Mouse (Mus musculus) B cell, adult 2 months (primary cell): Measurements from ENCODE around the gene Shoc2.
"Not testable (repeated sequence)": the region's sequence is repeated elsewhere in the genome, so short reads cannot be mapped to it uniquely, and the experiment has no call there.

Source experiments
- DNase-seq, 2 experiments: peaks; one replicate each; pipeline ENCODE4 v3.0.0; 2022

The Shoc2 gene

GRCm38 (mm10) chr19:53943802-53944785 is at the start of gene Shoc2, which contains the start of gene Bbip1:
Gene Shoc2, plus strand, starts transcription at chr19:53944306.
Gene Bbip1, minus strand, starts transcription at chr19:53944627.
- DNase-seq, result peak; percentile 97 to 98

GRCm38 (mm10) chr19:53894538-53895121 is 49.5 kb upstream of the Shoc2 start:
- no peak for DNase-seq

GRCm38 (mm10) chr19:53898046-53898445 is 46.1 kb upstream of the Shoc2 start:
- no peak for DNase-seq

GRCm38 (mm10) chr19:53898498-53898897 is 45.6 kb upstream of the Shoc2 start:
- no peak for DNase-seq

- no peak for DNase-seq
These were observed 44.9 kb upstream of the Shoc2 start for GRCm38 (mm10) chr19:53898970-53899900.

GRCm38 (mm10) chr19:53899941-53900610 is 44.0 kb upstream of the Shoc2 start:
- DNase-seq, result peak; percentile 64 to 66

- DNase-seq, result peak in 1 of 2 experiments; percentile 21
These were observed 42.0 kb upstream of the Shoc2 start for GRCm38 (mm10) chr19:53901931-53902738.

GRCm38 (mm10) chr19:53902739-53903487 is 41.2 kb upstream of the Shoc2 start:
- DNase-seq, result peak; percentile 91 to 93

GRCm38 (mm10) chr19:53903507-53904321 is 40.4 kb upstream of the Shoc2 start:
- peak; percentile 68 to 69 for DNase-seq

GRCm38 (mm10) chr19:53904833-53905480 is 39.1 kb upstream of the Shoc2 start:
- DNase-seq, result no peak

- peak; percentile 44 to 45 for DNase-seq
These were observed 37.9 kb upstream of the Shoc2 start for GRCm38 (mm10) chr19:53906033-53906702.

- not testable (repeated sequence) for DNase-seq
These were observed 37.4 kb upstream of the Shoc2 start for GRCm38 (mm10) chr19:53906703-53907070.

GRCm38 (mm10) chr19:53914950-53915349 is 29.2 kb upstream of the Shoc2 start:
- DNase-seq, result no peak

GRCm38 (mm10) chr19:53919541-53919940 is 24.6 kb upstream of the Shoc2 start:
- DNase-seq, result no peak

GRCm38 (mm10) chr19:53921996-53922395 is 22.1 kb upstream of the Shoc2 start:
- DNase-seq, result not testable (repeated sequence)

GRCm38 (mm10) chr19:53925338-53925751 is 18.8 kb upstream of the Shoc2 start:
- DNase-seq, result peak; percentile 70 to 74

GRCm38 (mm10) chr19:53926705-53927104 is 17.4 kb upstream of the Shoc2 start:
- DNase-seq, result no peak

GRCm38 (mm10) chr19:53929218-53929617 is 14.9 kb upstream of the Shoc2 start:
- DNase-seq, result no peak
